Mouse (Mus musculus) CH12.LX (cell line): Measurements from ENCODE around the gene Shroom1.

Experiments used
- CTCF ChIP-seq, 2 experiments: IDR thresholded peaks in 1 of 2; conservative IDR thresholded peaks in 1 of 2; 2 replicates each; pipeline ENCODE4 v1.5.1; 2011 to 2012; ENCODE audit warnings: low read depth in 2 of 2, low read length in 2 of 2, improper control_type of control experiment in 1 of 2, inconsistent platforms in 1 of 2, mild to moderate bottlenecking in 1 of 2, moderate library complexity in 1 of 2
- HCFC1 ChIP-seq: IDR thresholded peaks from 2 replicates; pipeline ENCODE4 v1.6.1; 2012; ENCODE audit warnings: low read depth, mild to moderate bottlenecking, inconsistent platforms, low read length, improper control_type of control experiment
- IRF4 ChIP-seq: IDR thresholded peaks from 2 replicates; pipeline ENCODE4 v1.6.1; 2014; ENCODE audit warnings: low read depth, mild to moderate bottlenecking, inconsistent platforms, low read length, improper control_type of control experiment
- NRF1 ChIP-seq: IDR thresholded peaks from 2 replicates; pipeline ENCODE4 v1.6.1; 2014; ENCODE audit warnings: low read depth, mild to moderate bottlenecking, inconsistent platforms, low read length, improper control_type of control experiment, moderate library complexity
- POLR2A ChIP-seq: IDR thresholded peaks from 2 replicates; pipeline ENCODE4 v1.6.1; 2011; ENCODE audit warnings: low read depth, mild to moderate bottlenecking, improper control_type of control experiment, low read length
- POLR2AphosphoS2 ChIP-seq: IDR thresholded peaks from 2 replicates; pipeline ENCODE4 v1.6.1; 2011; ENCODE audit warnings: low read depth, low read length, improper control_type of control experiment
- TCF12 ChIP-seq: IDR thresholded peaks from 2 replicates; pipeline ENCODE4 v1.6.1; 2014; ENCODE audit warnings: low read depth, mild to moderate bottlenecking, inconsistent platforms, low read length, improper control_type of control experiment
- UBTF ChIP-seq: IDR thresholded peaks from 2 replicates; pipeline ENCODE4 v1.6.1; 2012; ENCODE audit warnings: low read depth, mild to moderate bottlenecking, inconsistent platforms, low read length, improper control_type of control experiment, moderate library complexity
- USF1 ChIP-seq: IDR thresholded peaks from 2 replicates; pipeline ENCODE4 v1.6.1; 2014; ENCODE audit warnings: low read depth, mild to moderate bottlenecking, inconsistent platforms, low read length, improper control_type of control experiment
- ZNF384 ChIP-seq: IDR thresholded peaks from 2 replicates; pipeline ENCODE4 v1.6.1; 2012; ENCODE audit warnings: low read depth, low read length, improper control_type of control experiment, inconsistent platforms

- TF ChIP-seq CTCF (conservative IDR thresholded peaks at IDR 0.05 in 1 of 2, IDR thresholded peaks at IDR 0.05 in 1 of 2; ENCODE audit: low read depth in 2 of 2, low read length in 2 of 2) (no peak), HCFC1 (no peak), USF1 (no peak), ZNF384 (no peak), IRF4 (no peak), TCF12 (no peak), POLR2AphosphoS2 (no peak), NRF1 (no peak), UBTF (no peak), POLR2A (no peak)
These were observed 6.8 kb downstream of the Shroom1 start for GRCm38 (mm10) chr11:53463551-53464424.
